Mouse (Mus musculus): ENCODE measurements around the gene Zfp354a. TPM values are rescaled to one million over a fixed set of nuclear protein-coding genes. Genes with fewer than 3 reads are reported as not detected.
"Not testable (repeated sequence)": the region's sequence is repeated elsewhere in the genome, so short reads cannot be mapped to it uniquely, and the experiment has no call there.

The Zfp354a gene
- 8.7 and 11.8 TPM in 2 replicates for polyA plus RNA-seq (2015; fragmentation: Nextera tagmentation; extraction: Ambion mirVana)

- ATAC-seq (ENCODE audit: insufficient number of reproducible peaks, insufficient read depth, low FRiP score, low TSS enrichment, low read depth) = peak; percentile 66; the same call in 1 of the 2 replicates
- H3K4me2 ChIP-seq = peak within 1 kb of the TSS; percentile 90
- H3K4me1 ChIP-seq = peaks cover 7% of the 10 kb centered on the region
- H3K9ac ChIP-seq = peak within 1 kb of the TSS; percentile 85
- no peaks in the 10 kb centered on the region for H3K27me3 ChIP-seq
- H3K36me3 ChIP-seq = peaks cover 20% of the 10 kb centered on the region
- H3K27ac ChIP-seq = no peak within 1 kb of the TSS
- peak within 1 kb of the TSS; percentile 78 for H3K4me3 ChIP-seq
- under 1% methylated on average over 32 of the region's 32 CpGs for WGBS
- H3K9me3 ChIP-seq = no peaks in the 10 kb centered on the region
These were observed at the start of gene Zfp354a for GRCm38 (mm10) chr11:51059151-51059571. Zfp354a (plus strand) TSS chr11:51059257.

- H3K4me1 ChIP-seq = no peaks in the 10 kb centered on the region
- no peaks in the 10 kb centered on the region for H3K27me3 ChIP-seq
- no peak overlapping the region for H3K27ac ChIP-seq
- no peak overlapping the region for H3K4me3 ChIP-seq
- no peaks in the 10 kb centered on the region for H3K9me3 ChIP-seq
- no peak overlapping the region for H3K9ac ChIP-seq
- H3K36me3 ChIP-seq = no peaks in the 10 kb centered on the region
- WGBS = 71% methylated on average over 5 of the region's 5 CpGs
- ATAC-seq (ENCODE audit: insufficient number of reproducible peaks, insufficient read depth, low FRiP score, low TSS enrichment, low read depth) = no peak
- no peak overlapping the region for H3K4me2 ChIP-seq
These were observed 47.2 kb upstream of the Zfp354a start for GRCm38 (mm10) chr11:51011821-51012220.

GRCm38 (mm10) chr11:51013936-51014335, 45.1 kb upstream of the Zfp354a start, which contains the start of gene Olfr54:
Olfr54 (plus strand) TSS chr11:51014236.
- Histone ChIP-seq H3K4me3 (no peak within 1 kb of the TSS), H3K27me3 (no peaks in the 10 kb centered on the region), H3K4me2 (no peak within 1 kb of the TSS), H3K27ac (no peak within 1 kb of the TSS), H3K36me3 (no peaks in the 10 kb centered on the region), H3K9ac (no peak within 1 kb of the TSS), H3K9me3 (no peaks in the 10 kb centered on the region), H3K4me1 (no peaks in the 10 kb centered on the region)
- no peak for ATAC-seq (ENCODE audit: insufficient number of reproducible peaks, insufficient read depth, low FRiP score, low TSS enrichment, low read depth)
- 62% methylated on average over 1 of the region's 1 CpGs for WGBS

- H3K9me3 ChIP-seq = no peaks in the 10 kb centered on the region
- H3K4me3 ChIP-seq = no peak overlapping the region
- 40% methylated on average over 2 of the region's 2 CpGs for WGBS
- H3K27me3 ChIP-seq = no peaks in the 10 kb centered on the region
- H3K4me2 ChIP-seq = no peak overlapping the region
- H3K27ac ChIP-seq = no peak overlapping the region
- no peak for ATAC-seq (ENCODE audit: insufficient number of reproducible peaks, insufficient read depth, low FRiP score, low TSS enrichment, low read depth)
- no peaks in the 10 kb centered on the region for H3K36me3 ChIP-seq
- H3K4me1 ChIP-seq = no peaks in the 10 kb centered on the region
- H3K9ac ChIP-seq = no peak overlapping the region
These were observed 42.7 kb upstream of the Zfp354a start for GRCm38 (mm10) chr11:51016341-51016740.

- H3K4me2 ChIP-seq; H3K4me3 ChIP-seq; H3K36me3 ChIP-seq; H3K27me3 ChIP-seq; H3K27ac ChIP-seq; H3K4me1 ChIP-seq; H3K9ac ChIP-seq; ATAC-seq (ENCODE audit: insufficient number of reproducible peaks, insufficient read depth, low FRiP score, low TSS enrichment, low read depth); H3K9me3 ChIP-seq: not testable (repeated sequence)
- WGBS = 89% methylated on average over 11 of the region's 11 CpGs
These were observed 32.2 kb upstream of the Zfp354a start for GRCm38 (mm10) chr11:51026811-51027210.

GRCm38 (mm10) chr11:51029381-51029780, 29.7 kb upstream of the Zfp354a start:
- not testable (repeated sequence) for ATAC-seq (ENCODE audit: insufficient number of reproducible peaks, insufficient read depth, low FRiP score, low TSS enrichment, low read depth); H3K36me3 ChIP-seq; H3K9me3 ChIP-seq; H3K27ac ChIP-seq; H3K4me3 ChIP-seq; H3K9ac ChIP-seq; H3K4me2 ChIP-seq; H3K27me3 ChIP-seq; H3K4me1 ChIP-seq
- 71% methylated on average over 8 of the region's 8 CpGs for WGBS

- no peak for ATAC-seq (ENCODE audit: insufficient number of reproducible peaks, insufficient read depth, low FRiP score, low TSS enrichment, low read depth)
- Histone ChIP-seq H3K4me2 (no peak overlapping the region), H3K27me3 (no peaks in the 10 kb centered on the region), H3K9ac (no peak overlapping the region), H3K4me1 (no peaks in the 10 kb centered on the region), H3K9me3 (no peaks in the 10 kb centered on the region), H3K36me3 (no peaks in the 10 kb centered on the region), H3K27ac (no peak overlapping the region), H3K4me3 (no peak overlapping the region)
- WGBS = 76% methylated on average over 2 of the region's 2 CpGs
These were observed 28.8 kb upstream of the Zfp354a start for GRCm38 (mm10) chr11:51030225-51030624.

GRCm38 (mm10) chr11:51032851-51033250, 26.2 kb upstream of the Zfp354a start:
- Histone ChIP-seq H3K9me3 (no peaks in the 10 kb centered on the region), H3K27me3 (no peaks in the 10 kb centered on the region), H3K9ac (no peak overlapping the region), H3K4me2 (no peak overlapping the region), H3K4me1 (no peaks in the 10 kb centered on the region), H3K36me3 (no peaks in the 10 kb centered on the region), H3K4me3 (no peak overlapping the region), H3K27ac (no peak overlapping the region)
- no peak for ATAC-seq (ENCODE audit: insufficient number of reproducible peaks, insufficient read depth, low FRiP score, low TSS enrichment, low read depth)
- 22% methylated on average over 1 of the region's 1 CpGs for WGBS

GRCm38 (mm10) chr11:51034141-51034540, 24.9 kb upstream of the Zfp354a start:
- ATAC-seq (ENCODE audit: insufficient number of reproducible peaks, insufficient read depth, low FRiP score, low TSS enrichment, low read depth); H3K27ac ChIP-seq: not testable (repeated sequence)

GRCm38 (mm10) chr11:51035951-51036350, 23.1 kb upstream of the Zfp354a start:
- Histone ChIP-seq H3K27me3 (no peaks in the 10 kb centered on the region), H3K27ac (no peak overlapping the region), H3K4me3 (no peak overlapping the region), H3K4me2 (no peak overlapping the region), H3K9ac (no peak overlapping the region), H3K9me3 (no peaks in the 10 kb centered on the region), H3K4me1 (no peaks in the 10 kb centered on the region), H3K36me3 (no peaks in the 10 kb centered on the region)
- WGBS = 89% methylated on average over 2 of the region's 2 CpGs
- no peak for ATAC-seq (ENCODE audit: insufficient number of reproducible peaks, insufficient read depth, low FRiP score, low TSS enrichment, low read depth)

More at GRCm38 (mm10) chr11:51034141-51034540, 24.9 kb upstream of the Zfp354a start:
- not testable (repeated sequence) for H3K9ac ChIP-seq, H3K36me3 ChIP-seq, H3K4me2 ChIP-seq, H3K4me1 ChIP-seq, H3K27me3 ChIP-seq, H3K9me3 ChIP-seq, H3K4me3 ChIP-seq

GRCm38 (mm10) chr11:51044776-51045175, 14.3 kb upstream of the Zfp354a start:
- H3K9me3 ChIP-seq; H3K27me3 ChIP-seq; ATAC-seq (ENCODE audit: insufficient number of reproducible peaks, insufficient read depth, low FRiP score, low TSS enrichment, low read depth); H3K9ac ChIP-seq; H3K27ac ChIP-seq; H3K36me3 ChIP-seq; H3K4me1 ChIP-seq; H3K4me3 ChIP-seq; H3K4me2 ChIP-seq: not testable (repeated sequence)
- 77% methylated on average over 3 of the region's 3 CpGs for WGBS

GRCm38 (mm10) chr11:51047809-51048208, 11.2 kb upstream of the Zfp354a start, which contains the start of gene Olfr1375:
Olfr1375 (plus strand) TSS chr11:51048109.
- not testable (repeated sequence) for H3K27ac ChIP-seq; H3K36me3 ChIP-seq; H3K4me2 ChIP-seq; H3K9me3 ChIP-seq; H3K4me1 ChIP-seq; H3K27me3 ChIP-seq; H3K4me3 ChIP-seq; H3K9ac ChIP-seq; ATAC-seq (ENCODE audit: insufficient number of reproducible peaks, insufficient read depth, low FRiP score, low TSS enrichment, low read depth)
- WGBS = 74% methylated on average over 3 of the region's 3 CpGs

GRCm38 (mm10) chr11:51051678-51052077, 7.4 kb upstream of the Zfp354a start:
- H3K27me3 ChIP-seq = no peaks in the 10 kb centered on the region

More at GRCm38 (mm10) chr11:51051678-51052077, 7.4 kb upstream of the Zfp354a start:
- Histone ChIP-seq H3K4me2 (no peak overlapping the region), H3K36me3 (no peaks in the 10 kb centered on the region), H3K9me3 (no peaks in the 10 kb centered on the region), H3K4me1 (no peaks in the 10 kb centered on the region), H3K27ac (no peak overlapping the region), H3K9ac (no peak overlapping the region), H3K4me3 (no peak overlapping the region)
- 65% methylated on average over 2 of the region's 2 CpGs for WGBS
- ATAC-seq (ENCODE audit: insufficient number of reproducible peaks, insufficient read depth, low FRiP score, low TSS enrichment, low read depth) = no peak

All from embryonic facial prominence, embryonic 13.5 days (tissue).